Mouse (Mus musculus) neural tube, embryonic 14.5 days (tissue): ENCODE results near the gene Tprg. TPM values are rescaled to one million over a fixed set of nuclear protein-coding genes. Genes with fewer than 3 reads are reported as not detected.
A peak's percentile ranks its signal among the peaks of the same experiment; 100 is the strongest.

Experiments
- ATAC-seq: fragments of 200-750 bp; cut with Nextera tagmentation; 2 replicates; pipeline ENCODE4 v1.8.0; 2017; ENCODE audit warnings: low read depth, mild to moderate bottlenecking, moderate TSS enrichment, moderate library complexity
- H3K27ac ChIP-seq: fragments of 300-500 bp; sonication (generic); 2 replicates; pipeline ENCODE4 v1.5.1; 2014; ENCODE audit warnings: low read depth, mild to moderate bottlenecking, control low read depth, low read length, moderate library complexity, mixed read lengths
- H3K27me3 ChIP-seq: fragments of 300-500 bp; sonication (generic); 2 replicates; pipeline ENCODE4 v1.6.1; 2014; ENCODE audit warnings: low read length; ENCODE audit not compliant: control insufficient read depth, insufficient read depth
- H3K36me3 ChIP-seq: fragments of 300-500 bp; sonication (generic); 2 replicates; pipeline ENCODE4 v1.6.1; 2014; ENCODE audit warnings: low read length, mixed read lengths; ENCODE audit not compliant: control insufficient read depth, insufficient read depth
- H3K4me1 ChIP-seq: fragments of 300-500 bp; sonication (generic); 2 replicates; pipeline ENCODE4 v1.6.1; 2014; ENCODE audit warnings: low read length; ENCODE audit not compliant: control insufficient read depth, insufficient read depth
- H3K4me2 ChIP-seq: fragments of 300-500 bp; sonication (generic); 2 replicates; pipeline ENCODE4 v1.6.1; 2014; ENCODE audit warnings: mild to moderate bottlenecking, low read depth, low read length, control low read depth
- H3K4me3 ChIP-seq: fragments of 300-500 bp; sonication (generic); 2 replicates; pipeline ENCODE4 v1.5.1; 2014; ENCODE audit warnings: low read depth, low read length, control low read depth, mixed read lengths
- H3K9ac ChIP-seq: fragments of 300-500 bp; sonication (generic); replicated peaks from 2 replicates; pipeline ENCODE4 v1.6.1; 2014; ENCODE audit warnings: low read depth, mild to moderate bottlenecking, control low read depth, low read length, mixed read lengths
- H3K9me3 ChIP-seq: fragments of 300-500 bp; sonication (generic); 2 replicates; pipeline ENCODE4 v1.6.1; 2016; ENCODE audit warnings: low read length; ENCODE audit not compliant: control insufficient read depth
- WGBS: fragments of 180-500 bp; shearing (Covaris S2); extraction: QIAGEN DNeasy Blood & Tissue Kit; methylation state at CpG from one replicate; pipeline ENCODE4 v1.1.7; 2014; 5-methylcytosine and 5-hydroxymethylcytosine counted together
- polyA plus RNA-seq: library from polyadenylated mRNA; unstranded; fragments of >200 nt; fragmentation: Nextera tagmentation; extraction: Ambion mirVana; gene quantifications from 2 replicates; pipeline ENCODE4 v1.2.1, GENCODE M21; 2014

Tprg gene
- polyA plus RNA-seq, 1 experiment from 2014 or later = not detected

- Histone ChIP-seq H3K9me3 (no peaks in the 10 kb centered on the region), H3K4me3 (no peak overlapping the region), H3K4me2 (no peak overlapping the region), H3K36me3 (no peaks in the 10 kb centered on the region), H3K27me3 (no peaks in the 10 kb centered on the region), H3K9ac (no peak overlapping the region), H3K27ac (no peak overlapping the region), H3K4me1 (no peaks in the 10 kb centered on the region)
- 71% methylated on average over 2 of the region's 2 CpGs for WGBS
- no peak for ATAC-seq
Observed at GRCm38 (mm10) chr16:25440039-25440438, 153.4 kb downstream of the Tprg start.

- no peak overlapping the region for H3K4me2 ChIP-seq
- no peaks in the 10 kb centered on the region for H3K27me3 ChIP-seq
- no peaks in the 10 kb centered on the region for H3K36me3 ChIP-seq
- H3K9me3 ChIP-seq = no peaks in the 10 kb centered on the region
- no peak overlapping the region for H3K4me3 ChIP-seq
- H3K4me1 ChIP-seq = no peaks in the 10 kb centered on the region; the same call in 1 of the 2 replicates
- WGBS = 36% methylated on average over 7 of the region's 7 CpGs
- H3K27ac ChIP-seq = no peak overlapping the region
- no peak for ATAC-seq
- no peak overlapping the region for H3K9ac ChIP-seq
Observed at GRCm38 (mm10) chr16:25445580-25445979, 159.0 kb downstream of the Tprg start.

- Histone ChIP-seq H3K9me3 (no peaks in the 10 kb centered on the region), H3K4me2 (no peak overlapping the region), H3K27ac (no peak overlapping the region), H3K4me3 (no peak overlapping the region), H3K27me3 (no peaks in the 10 kb centered on the region), H3K4me1 (no peaks in the 10 kb centered on the region; the same call in 1 of the 2 replicates), H3K36me3 (no peaks in the 10 kb centered on the region), H3K9ac (no peak overlapping the region)
- WGBS = 84% methylated on average over 3 of the region's 3 CpGs
- ATAC-seq = no peak
Observed at GRCm38 (mm10) chr16:25451511-25451910, 164.9 kb downstream of the Tprg start.

- peaks cover 6% of the 10 kb centered on the region for H3K4me1 ChIP-seq
- H3K27ac ChIP-seq = no peak overlapping the region
- no peak overlapping the region for H3K4me2 ChIP-seq
- H3K4me3 ChIP-seq = no peak overlapping the region
- no peaks in the 10 kb centered on the region for H3K27me3 ChIP-seq
- 57% methylated on average over 4 of the region's 4 CpGs for WGBS
- H3K9me3 ChIP-seq = no peaks in the 10 kb centered on the region
- H3K36me3 ChIP-seq = no peaks in the 10 kb centered on the region
- no peak overlapping the region for H3K9ac ChIP-seq
- ATAC-seq = peak; percentile 63; the same call in 1 of the 2 replicates
Observed at GRCm38 (mm10) chr16:25464732-25465131, 178.1 kb downstream of the Tprg start.

GRCm38 (mm10) chr16:25465435-25466139 lies 179.0 kb downstream of the Tprg start:
- H3K9ac ChIP-seq = no peak overlapping the region
- H3K4me1 ChIP-seq = peaks cover 6% of the 10 kb centered on the region
- H3K36me3 ChIP-seq = no peaks in the 10 kb centered on the region
- H3K27ac ChIP-seq = no peak overlapping the region
- no peaks in the 10 kb centered on the region for H3K9me3 ChIP-seq
- H3K4me3 ChIP-seq = no peak overlapping the region
- 47% methylated on average over 13 of the region's 13 CpGs for WGBS
- no peak overlapping the region for H3K4me2 ChIP-seq
- ATAC-seq = peak; percentile 71
- no peaks in the 10 kb centered on the region for H3K27me3 ChIP-seq

GRCm38 (mm10) chr16:25468040-25468439 lies 181.4 kb downstream of the Tprg start:
- 82% methylated on average over 3 of the region's 3 CpGs for WGBS
- no peaks in the 10 kb centered on the region for H3K9me3 ChIP-seq
- no peak overlapping the region for H3K4me2 ChIP-seq
- no peak overlapping the region for H3K9ac ChIP-seq
- H3K27me3 ChIP-seq = no peaks in the 10 kb centered on the region
- no peak overlapping the region for H3K27ac ChIP-seq
- no peak overlapping the region for H3K4me3 ChIP-seq
- no peaks in the 10 kb centered on the region for H3K36me3 ChIP-seq
- H3K4me1 ChIP-seq = peaks cover 6% of the 10 kb centered on the region
- no peak for ATAC-seq

GRCm38 (mm10) chr16:25468662-25469061 lies 182.0 kb downstream of the Tprg start:
- H3K4me1 ChIP-seq = peaks cover 6% of the 10 kb centered on the region
- H3K36me3 ChIP-seq = no peaks in the 10 kb centered on the region
- no peak overlapping the region for H3K9ac ChIP-seq
- WGBS = 65% methylated on average over 5 of the region's 5 CpGs
- ATAC-seq = no peak
- H3K27me3 ChIP-seq = no peaks in the 10 kb centered on the region
- H3K4me3 ChIP-seq = no peak overlapping the region
- H3K27ac ChIP-seq = no peak overlapping the region
- no peak overlapping the region for H3K4me2 ChIP-seq
- H3K9me3 ChIP-seq = no peaks in the 10 kb centered on the region
